Mouse (Mus musculus): ENCODE measurements at regions not wholly inside any gene's neighbourhood (a gene's known extent, or its start where the extent isn't known, plus 50 kb on each side); places are given as distances from the start of the nearest gene placed in this dataset.

GRCm38 (mm10) chr9:61666118-61666517, 248.2 kb downstream of the Rplp1 start:
- Histone ChIP-seq H3K27me3 (ENCODE audit: insufficient read depth, low read length) (peaks cover 6% of the 10 kb centered on the region), H3K4me3 (ENCODE audit: low read depth, low read length) (no peak overlapping the region), H3K4me1 (ENCODE audit: insufficient read depth, low read depth, low read length) (no peaks in the 10 kb centered on the region), H3K36me3 (replicated peaks) (no peaks in the 10 kb centered on the region), H3K9me3 (replicated peaks) (no peaks in the 10 kb centered on the region)
- ATAC-seq (ENCODE audit: extremely low read depth, insufficient number of reproducible peaks, low FRiP score, poor library complexity, severe bottlenecking) (peak; percentile 8), DNase-seq (ENCODE audit: low spot score) (no peak)
- no peak for TF ChIP-seq CTCF (IDR thresholded peaks at IDR 0.05; ENCODE audit: low read depth, low read length)
- TF ChIP-seq POLR2AphosphoS5 (IDR thresholded peaks at IDR 0.05; ENCODE audit: insufficient replicate concordance, low read depth, low read length) = no peak
- TF ChIP-seq TAL1 (conservative IDR thresholded peaks at IDR 0.05; ENCODE audit: low read depth, low read length) = no peak
- TF ChIP-seq GATA1 (IDR thresholded peaks at IDR 0.05; ENCODE audit: borderline replicate concordance, low read length) = no peak
- TF ChIP-seq GATA2 (IDR thresholded peaks at IDR 0.05; ENCODE audit: borderline replicate concordance, low read depth, low read length) = no peak

DNA sequence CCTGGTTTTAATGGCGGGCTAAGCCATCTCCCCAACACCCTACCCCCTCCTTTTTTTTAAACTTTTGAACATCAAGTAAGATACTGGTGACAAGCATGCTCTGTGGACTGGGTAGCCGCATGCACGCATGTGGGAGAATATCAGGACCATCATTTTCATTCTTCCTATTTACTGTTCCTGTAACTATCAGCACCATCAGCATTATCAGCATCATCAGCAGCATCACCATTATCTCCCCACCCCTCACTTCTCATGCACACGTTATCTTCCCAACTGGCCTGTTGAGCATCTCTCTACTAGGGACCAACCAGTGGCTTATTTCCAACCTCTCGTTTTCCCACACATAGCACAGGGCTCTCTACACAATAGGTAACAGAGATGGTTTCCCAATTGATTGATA, 249.1 kb downstream of the Rplp1 start:
- Histone ChIP-seq H3K36me3 (replicated peaks) (no peaks in the 10 kb centered on the region), H3K9me3 (replicated peaks) (no peaks in the 10 kb centered on the region), H3K4me3 (ENCODE audit: low read depth, low read length) (no peak overlapping the region), H3K27me3 (ENCODE audit: insufficient read depth, low read length) (peaks cover 4% of the 10 kb centered on the region), H3K4me1 (ENCODE audit: insufficient read depth, low read depth, low read length) (no peaks in the 10 kb centered on the region)
- TF ChIP-seq GATA1 (IDR thresholded peaks at IDR 0.05; ENCODE audit: borderline replicate concordance, low read length) (no peak), POLR2AphosphoS5 (IDR thresholded peaks at IDR 0.05; ENCODE audit: insufficient replicate concordance, low read depth, low read length) (no peak), TAL1 (conservative IDR thresholded peaks at IDR 0.05; ENCODE audit: low read depth, low read length) (no peak), CTCF (IDR thresholded peaks at IDR 0.05; ENCODE audit: low read depth, low read length) (no peak), GATA2 (IDR thresholded peaks at IDR 0.05; ENCODE audit: borderline replicate concordance, low read depth, low read length) (no peak)
- DNase-seq (ENCODE audit: low spot score) = no peak
- no peak for ATAC-seq (ENCODE audit: extremely low read depth, insufficient number of reproducible peaks, low FRiP score, poor library complexity, severe bottlenecking)

DNA sequence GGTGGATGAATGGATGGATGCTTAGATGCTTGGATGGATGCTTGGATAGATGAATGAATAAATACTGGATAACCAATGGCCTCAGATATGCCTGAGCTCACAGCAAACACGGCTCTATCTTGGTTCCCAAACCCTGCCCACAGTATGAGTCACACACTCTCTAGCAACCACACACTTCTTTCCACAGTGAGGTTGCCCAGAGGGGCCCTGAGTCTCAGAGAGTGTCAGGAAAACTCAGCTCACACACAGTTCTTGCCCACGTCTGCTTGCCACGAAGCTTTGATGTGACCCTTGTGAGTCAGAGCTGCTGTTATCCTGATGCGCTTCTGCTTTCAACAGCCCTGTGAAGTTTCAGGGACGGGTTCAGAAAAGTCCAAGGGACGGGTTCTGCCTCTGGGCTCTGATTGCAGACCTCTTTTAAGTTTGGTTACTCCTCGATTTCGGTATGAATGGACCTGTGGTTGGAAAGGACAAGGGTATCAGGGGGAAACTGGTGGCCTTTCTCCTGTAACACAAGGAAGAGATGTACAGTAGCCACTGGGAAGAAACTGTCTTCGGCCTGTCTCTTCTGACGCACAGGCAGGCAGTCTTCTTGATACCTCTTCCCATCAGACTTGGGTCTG, 250.2 kb downstream of the Rplp1 start:
- H3K9me3 ChIP-seq (replicated peaks) = no peaks in the 10 kb centered on the region
- ATAC-seq (ENCODE audit: extremely low read depth, insufficient number of reproducible peaks, low FRiP score, poor library complexity, severe bottlenecking) (no peak), DNase-seq (ENCODE audit: low spot score) (no peak)
- H3K4me1 ChIP-seq (ENCODE audit: insufficient read depth, low read depth, low read length) = no peaks in the 10 kb centered on the region
- peaks cover 4% of the 10 kb centered on the region for H3K27me3 ChIP-seq (ENCODE audit: insufficient read depth, low read length)
- H3K36me3 ChIP-seq (replicated peaks) = no peaks in the 10 kb centered on the region
- no peak for TF ChIP-seq TAL1 (conservative IDR thresholded peaks at IDR 0.05; ENCODE audit: low read depth, low read length)
- no peak for TF ChIP-seq GATA1 (IDR thresholded peaks at IDR 0.05; ENCODE audit: borderline replicate concordance, low read length)
- TF ChIP-seq GATA2 (IDR thresholded peaks at IDR 0.05; ENCODE audit: borderline replicate concordance, low read depth, low read length) = no peak
- TF ChIP-seq CTCF (IDR thresholded peaks at IDR 0.05; ENCODE audit: low read depth, low read length) = no peak
- no peak for TF ChIP-seq POLR2AphosphoS5 (IDR thresholded peaks at IDR 0.05; ENCODE audit: insufficient replicate concordance, low read depth, low read length)
- no peak overlapping the region for H3K4me3 ChIP-seq (ENCODE audit: low read depth, low read length)

DNA sequence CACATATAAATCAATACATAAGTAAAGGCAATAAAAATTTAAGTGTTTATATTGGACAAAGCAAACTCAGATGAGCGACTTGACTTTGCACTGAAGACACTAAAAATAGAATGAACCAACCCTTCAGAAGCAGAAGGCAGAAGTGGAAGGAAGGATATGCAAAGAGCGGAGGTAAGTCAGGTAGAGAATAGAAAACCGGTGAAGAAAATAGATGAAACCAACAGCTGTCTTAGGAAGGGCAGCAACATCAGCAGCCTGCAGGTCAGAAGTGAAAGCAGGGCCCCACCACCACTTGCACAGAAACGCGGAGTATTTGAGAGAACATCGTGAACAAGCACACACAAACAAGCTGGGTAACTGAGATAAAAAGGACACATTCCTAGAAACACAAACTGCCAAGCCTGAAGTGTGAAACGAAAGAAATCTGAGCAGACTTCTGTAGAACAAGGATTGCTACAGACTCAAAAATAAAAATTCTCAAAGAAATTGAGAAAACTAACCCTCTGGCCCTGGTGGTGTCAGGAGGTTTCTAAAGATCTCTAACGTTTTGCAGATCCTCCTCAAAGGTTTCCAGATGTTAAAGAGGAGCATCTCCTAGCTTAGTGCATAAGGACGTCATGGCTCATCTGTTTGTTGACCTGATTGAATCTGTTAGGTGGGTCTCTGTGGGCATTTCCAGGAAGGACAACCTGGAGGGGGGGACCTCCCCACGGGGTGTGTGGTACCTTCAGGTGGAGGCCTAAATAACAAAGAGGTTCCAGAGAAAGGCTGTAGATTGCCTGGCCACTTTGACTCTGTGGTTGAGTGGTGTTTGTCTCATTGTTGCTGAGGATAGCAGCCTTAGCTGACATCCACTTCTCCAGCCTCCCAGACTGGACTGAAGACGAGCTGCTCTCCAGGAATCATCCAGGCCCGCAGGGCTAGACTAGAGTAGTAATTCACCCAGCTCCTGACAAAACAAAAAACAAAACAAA, 252.0 kb downstream of the Rplp1 start:
- no peak for DNase-seq (ENCODE audit: low spot score)
- Histone ChIP-seq H3K4me1 (ENCODE audit: insufficient read depth, low read depth, low read length) (no peaks in the 10 kb centered on the region), H3K4me3 (ENCODE audit: low read depth, low read length) (no peak overlapping the region), H3K27me3 (ENCODE audit: insufficient read depth, low read length) (peaks cover 4% of the 10 kb centered on the region), H3K36me3 (replicated peaks) (no peaks in the 10 kb centered on the region), H3K9me3 (replicated peaks) (no peaks in the 10 kb centered on the region)
- no peak for ATAC-seq (ENCODE audit: extremely low read depth, insufficient number of reproducible peaks, low FRiP score, poor library complexity, severe bottlenecking)
- TF ChIP-seq GATA1 (IDR thresholded peaks at IDR 0.05; ENCODE audit: borderline replicate concordance, low read length) = no peak
- no peak for TF ChIP-seq CTCF (IDR thresholded peaks at IDR 0.05; ENCODE audit: low read depth, low read length)
- no peak for TF ChIP-seq TAL1 (conservative IDR thresholded peaks at IDR 0.05; ENCODE audit: low read depth, low read length)
- no peak for TF ChIP-seq GATA2 (IDR thresholded peaks at IDR 0.05; ENCODE audit: borderline replicate concordance, low read depth, low read length)
- TF ChIP-seq POLR2AphosphoS5 (IDR thresholded peaks at IDR 0.05; ENCODE audit: insufficient replicate concordance, low read depth, low read length) = no peak

DNA sequence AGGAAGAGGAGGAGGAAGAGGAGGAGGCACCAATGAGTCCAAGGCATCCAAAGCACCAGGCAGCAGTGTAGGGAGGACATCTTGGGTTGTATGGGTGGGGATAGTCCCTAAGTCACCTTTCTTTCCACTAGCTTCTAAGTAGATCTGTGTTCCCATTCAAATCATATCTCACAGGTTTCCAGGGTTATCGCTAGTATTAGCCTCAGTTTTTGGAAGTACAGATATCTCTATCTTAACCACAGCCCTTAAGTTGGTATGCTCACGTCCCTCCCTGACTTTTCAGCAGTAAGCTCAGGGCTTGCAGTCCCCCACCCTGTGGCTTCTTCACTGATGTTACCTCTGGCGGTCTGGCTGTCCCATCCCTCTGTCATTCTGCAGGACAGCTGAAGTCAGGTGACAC, 254.2 kb downstream of the Rplp1 start:
- Histone ChIP-seq H3K36me3 (replicated peaks) (no peaks in the 10 kb centered on the region), H3K27me3 (ENCODE audit: insufficient read depth, low read length) (no peaks in the 10 kb centered on the region; the same call in 1 of the 2 replicates), H3K4me3 (ENCODE audit: low read depth, low read length) (no peak overlapping the region), H3K9me3 (replicated peaks) (no peaks in the 10 kb centered on the region), H3K4me1 (ENCODE audit: insufficient read depth, low read depth, low read length) (no peaks in the 10 kb centered on the region)
- DNase-seq (ENCODE audit: low spot score) = no peak
- TF ChIP-seq POLR2AphosphoS5 (IDR thresholded peaks at IDR 0.05; ENCODE audit: insufficient replicate concordance, low read depth, low read length) = no peak
- TF ChIP-seq CTCF (IDR thresholded peaks at IDR 0.05; ENCODE audit: low read depth, low read length) = no peak
- TF ChIP-seq TAL1 (conservative IDR thresholded peaks at IDR 0.05; ENCODE audit: low read depth, low read length) = no peak
- TF ChIP-seq GATA1 (IDR thresholded peaks at IDR 0.05; ENCODE audit: borderline replicate concordance, low read length) = no peak
- no peak for TF ChIP-seq GATA2 (IDR thresholded peaks at IDR 0.05; ENCODE audit: borderline replicate concordance, low read depth, low read length)
- no peak for ATAC-seq (ENCODE audit: extremely low read depth, insufficient number of reproducible peaks, low FRiP score, poor library complexity, severe bottlenecking)

DNA sequence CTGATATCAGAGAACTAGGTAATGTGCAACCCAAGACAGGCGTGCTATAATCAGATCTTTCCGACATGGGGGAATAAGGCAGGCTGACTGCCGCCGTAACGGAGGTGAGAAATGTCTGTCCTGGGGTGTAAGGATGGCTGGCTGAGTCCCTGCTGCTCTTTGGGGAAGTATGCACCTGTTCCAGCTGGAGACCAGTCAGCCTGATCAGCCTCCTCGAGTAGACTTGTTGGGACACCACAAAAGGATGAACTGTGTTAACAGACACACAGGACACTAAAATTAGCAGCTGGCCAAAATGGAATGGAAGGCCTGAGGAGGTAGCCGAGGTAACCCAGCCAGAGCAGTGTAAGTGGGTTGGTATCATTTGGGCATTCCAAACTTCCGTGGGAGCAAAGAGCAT, 256.3 kb downstream of the Rplp1 start:
- TF ChIP-seq GATA2 (IDR thresholded peaks at IDR 0.05; ENCODE audit: borderline replicate concordance, low read depth, low read length) (no peak), POLR2AphosphoS5 (IDR thresholded peaks at IDR 0.05; ENCODE audit: insufficient replicate concordance, low read depth, low read length) (no peak), GATA1 (IDR thresholded peaks at IDR 0.05; ENCODE audit: borderline replicate concordance, low read length) (no peak), TAL1 (conservative IDR thresholded peaks at IDR 0.05; ENCODE audit: low read depth, low read length) (no peak), CTCF (IDR thresholded peaks at IDR 0.05; ENCODE audit: low read depth, low read length) (no peak)
- H3K4me1 ChIP-seq (ENCODE audit: insufficient read depth, low read depth, low read length) = no peaks in the 10 kb centered on the region
- H3K27me3 ChIP-seq (ENCODE audit: insufficient read depth, low read length) = no peaks in the 10 kb centered on the region; the same call in 1 of the 2 replicates
- ATAC-seq (ENCODE audit: extremely low read depth, insufficient number of reproducible peaks, low FRiP score, poor library complexity, severe bottlenecking) (no peak), DNase-seq (ENCODE audit: low spot score) (no peak)
- no peaks in the 10 kb centered on the region for H3K36me3 ChIP-seq (replicated peaks)
- no peak overlapping the region for H3K4me3 ChIP-seq (ENCODE audit: low read depth, low read length)
- H3K9me3 ChIP-seq (replicated peaks) = no peaks in the 10 kb centered on the region

Data from G1E (cell line).